Mouse (Mus musculus): ENCODE results near the gene Ttc23l. TPM values are rescaled to one million over a fixed set of nuclear protein-coding genes. Genes with fewer than 3 reads are reported as not detected.

Gene Ttc23l
- polyA plus RNA-seq, 1 experiment, result not detected

DNA sequence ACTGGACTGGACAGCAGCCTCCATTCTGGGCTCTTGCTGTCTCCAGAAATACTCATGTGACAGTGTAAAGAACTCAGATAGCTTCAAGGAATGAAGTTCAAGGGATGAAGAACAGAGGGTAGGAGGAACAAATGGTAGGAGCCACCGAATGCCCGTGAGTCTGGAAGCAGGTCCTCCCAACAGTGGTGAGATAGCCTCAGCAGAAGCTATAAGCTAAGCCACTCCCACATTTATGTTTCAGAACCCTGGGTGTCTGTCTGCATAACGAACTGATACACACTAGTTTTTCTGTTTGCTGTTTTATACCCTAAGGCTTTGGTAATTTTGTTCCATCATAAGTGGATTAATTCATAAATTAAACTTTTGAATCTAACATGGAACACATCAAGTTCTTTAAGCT is 93.8 kb downstream of the Ttc23l start:
- DNase-seq, result no peak
- 98% methylated on average over 3 of the region's 3 CpGs for WGBS
- no peak overlapping the region for H3K27ac ChIP-seq (ENCODE audit: control insufficient read depth, insufficient read depth, low read length)
- no peaks in the 10 kb centered on the region for H3K27me3 ChIP-seq (ENCODE audit: control insufficient read depth, insufficient read depth, low read length)
- peaks cover 24% of the 10 kb centered on the region for H3K36me3 ChIP-seq (ENCODE audit: control insufficient read depth, insufficient read depth, low read length)
- H3K4me3 ChIP-seq (ENCODE audit: control insufficient read depth, insufficient read depth, low read length), result no peak overlapping the region
- 0 out of 2 replicates have a peak, but pooled peaks cover 6% of the 10 kb centered on the region for H3K4me1 ChIP-seq (replicated peaks; ENCODE audit: control insufficient read depth, insufficient read depth, low read length)
- TF ChIP-seq POLR2A (IDR thresholded peaks at IDR 0.05; ENCODE audit: control insufficient read depth, extremely low read depth, insufficient read depth, low read length, poor library complexity), result no peak
- no peak for TF ChIP-seq CTCF (IDR thresholded peaks at IDR 0.05; ENCODE audit: borderline replicate concordance, control insufficient read depth, extremely low read depth, insufficient read depth, low read length, poor library complexity)

- H3K27me3 ChIP-seq (ENCODE audit: control insufficient read depth, insufficient read depth, low read length), result no peaks in the 10 kb centered on the region
- no peak for TF ChIP-seq CTCF (IDR thresholded peaks at IDR 0.05; ENCODE audit: borderline replicate concordance, control insufficient read depth, extremely low read depth, insufficient read depth, low read length, poor library complexity)
- no peak for TF ChIP-seq POLR2A (IDR thresholded peaks at IDR 0.05; ENCODE audit: control insufficient read depth, extremely low read depth, insufficient read depth, low read length, poor library complexity)
- WGBS, result 96% methylated on average over 5 of the region's 5 CpGs
These were observed 94.9 kb downstream of the Ttc23l start for GRCm38 (mm10) chr15:10463555-10463954.

DNA sequence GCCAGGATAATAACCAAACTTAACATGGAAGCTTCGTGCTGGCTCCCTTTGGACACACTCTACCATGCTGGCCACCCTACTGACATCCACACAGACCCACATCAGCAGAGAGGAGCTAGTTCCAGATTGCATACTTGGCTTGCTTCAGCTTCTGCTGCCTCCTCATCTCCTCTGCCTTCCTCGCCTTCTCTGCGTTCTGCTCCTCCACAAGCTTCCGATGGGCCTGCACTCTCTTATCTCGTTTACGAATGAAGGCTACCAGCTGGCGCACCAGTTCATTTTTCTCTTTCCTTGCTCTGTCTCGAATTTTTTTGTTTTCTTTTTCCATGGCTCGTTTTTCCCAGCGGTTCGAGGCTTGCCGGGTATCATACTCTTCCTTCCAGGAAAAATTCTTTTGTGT is 97.5 kb downstream of the Ttc23l start:
- no peak for DNase-seq
- peaks cover 29% of the 10 kb centered on the region for H3K36me3 ChIP-seq (ENCODE audit: control insufficient read depth, insufficient read depth, low read length)
- WGBS, result 93% methylated on average over 12 of the region's 12 CpGs

More at GRCm38 (mm10) chr15:10463555-10463954, 94.9 kb downstream of the Ttc23l start:
- Histone ChIP-seq H3K4me1 (replicated peaks; ENCODE audit: control insufficient read depth, insufficient read depth, low read length) (no peaks in the 10 kb centered on the region), H3K4me3 (ENCODE audit: control insufficient read depth, insufficient read depth, low read length) (no peak overlapping the region), H3K27ac (ENCODE audit: control insufficient read depth, insufficient read depth, low read length) (no peak overlapping the region), H3K36me3 (ENCODE audit: control insufficient read depth, insufficient read depth, low read length) (peaks cover 29% of the 10 kb centered on the region)
- DNase-seq, result no peak

More for the DNA sequence above, 97.5 kb downstream of the Ttc23l start:
- Histone ChIP-seq H3K4me1 (replicated peaks; ENCODE audit: control insufficient read depth, insufficient read depth, low read length) (no peaks in the 10 kb centered on the region), H3K27me3 (ENCODE audit: control insufficient read depth, insufficient read depth, low read length) (no peaks in the 10 kb centered on the region), H3K4me3 (ENCODE audit: control insufficient read depth, insufficient read depth, low read length) (no peak overlapping the region), H3K27ac (ENCODE audit: control insufficient read depth, insufficient read depth, low read length) (no peak overlapping the region)
- TF ChIP-seq CTCF (IDR thresholded peaks at IDR 0.05; ENCODE audit: borderline replicate concordance, control insufficient read depth, extremely low read depth, insufficient read depth, low read length, poor library complexity) (no peak), POLR2A (IDR thresholded peaks at IDR 0.05; ENCODE audit: control insufficient read depth, extremely low read depth, insufficient read depth, low read length, poor library complexity) (no peak)

Other genes starting within 250 kb of the Ttc23l start
- not detected in 2 replicates for gene Gm21973, start 233.3 kb downstream of the Ttc23l start, polyA plus RNA-seq (2012; rRNA removed)
- not detected in 2 replicates for gene Agxt2, start 200.1 kb downstream of the Ttc23l start, polyA plus RNA-seq (2012; rRNA removed)
- 1.5 and 1.8 TPM in 2 replicates for gene Dnajc21, start 88.2 kb downstream of the Ttc23l start, polyA plus RNA-seq (2012; rRNA removed)
- 1.7 and 2.4 TPM in 2 replicates for gene Brix1, start 72.7 kb downstream of the Ttc23l start, polyA plus RNA-seq (2012; rRNA removed)
- 16.0 and 16.1 TPM in 2 replicates for gene Rad1, start 72.7 kb downstream of the Ttc23l start, polyA plus RNA-seq (2012; rRNA removed)
- 1.3 and 1.6 TPM in 2 replicates for gene Rai14, start 156.0 kb upstream of the Ttc23l start, polyA plus RNA-seq (2012; rRNA removed)